Mouse (Mus musculus) heart, postnatal 14 days (tissue): ENCODE data around the gene Slc9a2. TPM values are rescaled to one million over a fixed set of nuclear protein-coding genes. Genes with fewer than 3 reads are reported as not detected.
"Not testable (repeated sequence)": the region's sequence is repeated elsewhere in the genome, so short reads cannot be mapped to it uniquely, and the experiment has no call there.

Experiments
- DNase-seq, 2 experiments: peaks; one replicate each; pipeline ENCODE4 v3.0.0; 2021 to 2022
- intact Hi-C: fragments of 180-260 bp; cut with DNase I; formaldehyde crosslinking; loops from one replicate; pipeline ENCODE4 v1.15.1; 2025
- total RNA-seq, 2 experiments: library from RNA; stranded (reverse); gene quantifications; 2 replicates each; pipeline ENCODE4 v1.2.3; 2021

The Slc9a2 gene
- total RNA-seq, 2 experiments from 2014 or later: 0.51 to 0.60 TPM

DNA sequence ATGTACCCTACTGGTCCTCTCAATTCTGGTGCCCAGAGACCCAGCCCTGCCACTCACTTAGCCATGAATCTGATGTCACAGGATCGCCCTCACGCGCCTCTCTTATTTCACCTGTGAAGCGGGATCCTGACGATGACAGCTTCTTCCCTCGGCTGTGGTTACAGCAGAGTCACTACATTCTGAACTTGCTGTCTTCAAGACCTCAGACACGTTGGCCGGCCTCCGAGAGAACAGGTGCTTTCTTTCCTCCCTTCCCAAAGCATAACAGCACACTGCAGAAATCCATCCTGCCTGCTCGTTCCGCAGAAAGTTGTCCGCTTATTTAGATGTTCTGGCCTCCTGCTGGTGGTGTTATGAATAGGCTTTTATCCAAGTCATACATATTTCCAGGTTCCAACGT lies 13.9 kb downstream of the Slc9a2 start:
- DNase-seq: no peak
- intact Hi-C loops: no loop called here

DNA sequence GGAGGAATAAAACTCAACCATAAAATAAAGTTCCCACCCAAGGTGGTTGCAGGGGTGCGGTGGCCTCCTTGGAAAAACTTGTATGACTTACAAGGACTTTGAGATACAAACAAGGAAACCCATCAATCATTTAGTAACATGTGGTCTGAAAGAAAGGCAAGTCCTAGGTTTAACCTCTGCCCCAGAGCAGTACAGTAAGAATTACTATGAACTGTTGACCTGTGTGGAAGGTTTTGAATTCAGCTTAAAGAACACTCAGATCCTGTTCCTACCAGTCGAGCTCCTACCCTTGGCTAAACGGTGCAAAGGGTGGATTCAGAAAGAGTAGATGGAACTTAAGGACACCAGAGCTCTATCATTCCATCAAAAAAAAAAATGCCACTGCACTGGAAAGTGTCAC lies 16.1 kb downstream of the Slc9a2 start:
- intact Hi-C loops: no loop called here
- no peak for DNase-seq

DNA sequence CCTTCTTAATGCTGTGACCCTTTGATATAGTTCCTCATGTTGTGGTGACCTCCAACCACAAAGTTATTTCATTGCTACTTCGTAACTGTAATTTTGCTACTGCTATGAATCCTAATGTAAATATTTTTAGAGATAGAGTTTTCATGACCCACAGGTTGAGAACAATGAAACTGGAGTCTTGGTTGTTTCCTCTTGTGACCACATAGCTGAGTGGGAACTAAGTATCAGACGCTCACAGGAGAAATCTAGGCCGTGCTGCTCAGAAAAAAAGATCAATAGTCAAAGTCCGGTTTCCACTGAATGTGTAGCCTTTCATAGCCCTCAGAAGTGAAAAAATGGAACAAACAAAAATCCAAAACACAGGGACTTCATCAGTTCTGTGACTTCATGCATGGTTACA lies 24.7 kb downstream of the Slc9a2 start:
- intact Hi-C loops: no loop called here
- DNase-seq: no peak

DNA sequence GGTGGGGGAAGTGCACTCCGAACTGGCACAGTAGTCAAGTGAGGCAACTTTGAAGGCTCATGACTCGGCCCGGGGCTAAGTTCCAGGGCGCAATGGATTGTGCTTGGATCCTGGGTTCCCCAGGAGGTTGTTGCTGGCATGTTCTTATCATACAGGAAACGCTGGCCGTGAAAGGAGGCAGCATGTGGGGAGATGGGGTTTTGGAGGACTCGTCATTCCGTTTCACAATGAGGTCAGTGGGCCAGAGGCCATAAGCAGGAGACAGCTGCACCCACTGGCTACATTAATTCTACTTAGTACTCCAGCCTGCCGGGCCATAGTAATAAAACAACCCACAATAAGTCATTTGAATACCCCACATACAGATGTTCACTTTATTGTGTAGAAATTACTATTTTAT lies 34.6 kb downstream of the Slc9a2 start:
- intact Hi-C loops: no loop called here

DNA sequence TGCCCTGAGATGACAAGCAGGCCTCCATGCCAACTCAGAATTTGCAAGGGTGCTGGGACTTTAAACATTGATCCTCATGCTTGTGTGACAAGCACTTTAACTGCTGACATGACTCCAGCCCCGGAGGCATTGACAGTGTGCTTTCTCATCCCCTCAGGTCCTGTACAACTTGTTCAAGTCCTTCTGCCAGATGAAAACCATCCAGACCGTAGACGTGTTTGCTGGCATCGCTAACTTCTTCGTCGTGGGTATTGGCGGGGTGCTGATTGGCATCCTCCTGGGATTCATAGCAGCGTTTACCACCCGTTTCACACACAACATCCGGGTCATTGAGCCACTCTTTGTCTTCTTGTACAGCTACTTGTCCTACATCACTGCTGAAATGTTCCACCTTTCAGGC lies 45.7 kb downstream of the Slc9a2 start:
- intact Hi-C loops: no loop called here
- no peak for DNase-seq

More for the DNA sequence above, 34.6 kb downstream of the Slc9a2 start:
- DNase-seq: peak; percentile 52 to 67

DNA sequence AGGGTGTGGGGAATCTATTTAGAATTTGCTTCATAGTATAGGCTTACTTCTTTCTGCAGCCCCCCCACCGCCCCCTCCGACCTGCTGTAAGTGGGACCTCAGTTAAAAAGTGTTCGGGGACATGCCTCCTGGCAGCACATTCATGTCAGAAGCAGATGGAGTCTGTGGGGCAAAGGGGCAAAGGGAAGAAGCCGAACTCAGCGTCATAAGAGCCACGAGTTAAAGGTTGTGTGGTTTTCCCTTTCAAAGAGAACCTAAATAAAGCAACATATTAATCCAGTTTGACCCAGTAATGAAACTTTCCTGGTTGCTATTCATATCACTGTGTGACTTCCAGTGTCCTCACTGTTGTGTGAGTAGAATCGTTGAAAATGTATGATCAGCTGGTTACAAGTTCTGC lies 47.0 kb downstream of the Slc9a2 start:
- DNase-seq: no peak
- intact Hi-C loops: no loop called here

DNA sequence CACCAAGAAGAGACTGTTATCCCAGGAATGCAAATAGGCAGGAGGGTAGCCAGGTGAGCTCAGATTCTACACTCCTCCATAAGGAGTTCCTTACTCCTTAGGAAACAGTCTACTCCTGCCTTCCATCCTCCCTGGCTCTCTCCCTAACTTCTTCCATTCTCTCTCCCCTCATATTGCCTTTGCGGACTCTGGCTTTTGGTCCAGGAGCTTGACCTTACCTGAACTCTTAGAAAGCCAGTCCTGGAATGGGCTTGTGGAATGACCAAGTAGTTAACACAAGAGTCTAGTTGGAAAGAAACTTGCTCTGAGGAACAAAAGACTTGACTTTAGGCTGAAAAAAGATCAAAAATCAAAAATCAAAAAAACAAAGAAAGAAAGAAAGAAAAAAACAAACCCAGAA lies 48.3 kb downstream of the Slc9a2 start:
- DNase-seq: no peak
- intact Hi-C loops: no loop called here

DNA sequence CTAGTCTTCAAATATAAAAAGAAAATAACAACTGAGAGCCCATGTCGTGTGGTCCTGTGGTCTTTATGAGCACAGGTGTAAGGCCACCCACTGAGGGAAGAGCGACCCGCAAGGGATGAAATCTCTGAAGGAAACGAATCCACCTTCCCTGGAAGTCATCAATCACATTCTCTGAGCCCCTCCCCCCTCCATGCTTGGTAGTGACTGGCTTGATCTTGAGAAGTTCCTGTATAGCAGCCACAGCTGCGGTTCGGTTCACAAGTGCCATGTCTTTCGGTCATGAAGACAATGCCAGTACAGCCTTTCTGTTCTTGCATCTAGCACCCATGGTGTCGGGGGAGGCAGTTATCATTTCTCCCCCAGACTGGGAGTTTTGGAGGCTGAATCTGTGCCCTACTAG lies 57.3 kb downstream of the Slc9a2 start:
- no peak for DNase-seq
- intact Hi-C loops: no loop called here

DNA sequence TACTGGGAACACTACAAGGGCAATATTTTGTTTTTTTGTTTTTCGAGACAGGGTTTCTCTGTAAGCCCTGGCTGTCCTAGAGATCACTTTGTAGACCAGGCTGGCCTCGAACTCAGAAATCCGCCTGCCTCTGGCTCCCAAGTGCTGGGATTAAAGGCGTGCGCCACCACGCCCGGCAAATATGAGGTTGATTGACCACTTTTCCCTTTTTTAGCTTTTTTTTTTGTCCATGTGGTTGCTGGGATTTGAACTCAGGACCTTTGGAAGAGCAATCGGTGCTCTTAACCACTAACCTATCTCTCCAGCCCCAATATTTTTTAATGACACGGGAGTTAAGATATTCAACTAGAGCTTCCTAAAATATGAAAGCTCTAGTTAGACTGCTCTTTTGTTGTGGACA lies 57.9 kb downstream of the Slc9a2 start:
- intact Hi-C loops, DNase-seq: not testable (repeated sequence)

DNA sequence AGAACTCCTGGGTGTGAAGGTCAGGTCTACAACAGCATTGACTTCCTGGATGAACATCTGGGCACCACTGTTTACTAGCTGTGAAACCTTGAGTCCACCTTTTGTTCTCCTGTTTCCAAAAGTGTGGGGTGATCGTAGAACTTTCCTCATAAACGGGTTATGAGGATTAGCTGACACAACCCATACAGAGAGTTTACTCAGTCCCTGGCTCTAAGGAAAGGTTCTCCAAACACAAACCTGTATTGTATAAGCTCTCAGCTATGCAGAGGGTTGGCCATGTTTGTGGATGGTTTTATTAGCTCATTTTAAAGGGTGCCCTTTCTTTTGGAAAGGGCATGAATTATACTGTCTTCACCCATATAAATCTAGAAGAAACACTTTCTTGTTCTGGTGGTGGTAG lies 60.4 kb downstream of the Slc9a2 start:
- intact Hi-C loops: no loop called here

DNA sequence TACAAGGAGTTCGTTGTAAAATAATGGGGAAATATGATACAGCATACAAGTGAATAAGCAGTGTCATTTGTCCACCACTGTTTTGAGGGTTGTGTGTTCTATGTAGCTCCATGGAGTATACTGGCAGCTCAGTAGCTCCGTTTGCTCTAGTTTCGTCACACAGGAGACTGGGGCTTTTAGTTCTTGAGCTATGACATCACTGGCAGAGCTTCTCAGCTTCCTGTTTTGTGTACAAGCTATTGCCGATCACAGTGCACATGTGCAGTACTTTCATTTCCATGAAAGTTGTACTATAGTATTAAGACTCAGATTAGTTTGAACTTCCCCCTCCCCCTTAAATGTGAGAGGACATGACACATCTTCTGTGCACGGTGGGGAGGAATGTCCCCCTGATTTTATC lies 65.7 kb downstream of the Slc9a2 start:
- no peak for DNase-seq
- intact Hi-C loops: no loop called here

More for the DNA sequence above, 60.4 kb downstream of the Slc9a2 start:
- DNase-seq: no peak

DNA sequence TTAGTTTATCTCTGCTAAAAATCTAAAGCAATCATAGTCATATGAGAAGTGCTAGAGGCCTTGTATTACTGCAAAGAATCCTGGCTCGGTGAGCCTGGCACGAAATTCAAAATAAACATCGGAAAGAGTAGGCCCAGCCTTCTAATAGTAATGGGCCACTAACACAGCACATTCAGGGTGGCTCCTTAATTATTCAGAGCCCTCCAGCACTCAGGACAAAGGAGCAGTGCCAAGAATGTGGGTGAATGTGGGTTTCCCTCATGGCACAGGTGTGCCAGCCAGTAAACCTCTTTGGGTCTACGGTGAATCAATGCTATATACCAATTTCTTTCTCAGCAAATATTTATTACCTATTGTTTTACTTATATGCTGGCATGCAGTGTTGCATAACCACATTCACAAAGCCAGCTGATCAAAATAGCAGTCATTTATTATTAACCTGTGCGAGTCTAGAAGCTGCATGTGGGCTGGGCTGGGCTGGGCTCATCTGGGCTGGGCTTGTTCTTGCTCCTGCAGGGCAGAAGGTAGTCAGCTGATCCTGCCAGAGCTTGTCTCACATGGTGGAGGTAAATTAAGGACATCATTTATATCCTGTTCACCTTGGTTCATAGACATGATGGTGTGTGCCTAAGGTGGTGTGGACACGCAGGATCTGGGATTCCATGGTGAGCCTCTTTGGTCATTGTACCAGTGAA lies 79.5 kb downstream of the Slc9a2 start:
- no peak for DNase-seq
- intact Hi-C loops: no loop called here

DNA sequence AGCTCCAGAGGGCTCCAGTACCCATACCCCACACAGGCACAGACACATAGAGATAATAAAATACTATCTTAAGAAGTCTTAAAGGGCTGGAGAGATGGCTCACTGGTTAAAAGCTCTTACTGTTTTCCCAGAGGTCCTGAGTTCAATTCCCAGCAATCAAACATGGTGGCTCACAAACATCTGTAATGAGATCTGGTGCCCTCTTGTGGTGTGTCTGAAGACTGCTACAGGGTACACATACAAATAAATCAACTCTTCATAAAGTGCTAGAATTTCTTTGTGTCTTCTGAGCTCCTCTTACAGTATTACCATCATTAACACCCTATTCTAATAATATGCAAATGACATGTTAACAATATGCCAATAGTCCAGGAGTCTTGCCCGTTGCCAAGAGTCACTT lies 83.7 kb downstream of the Slc9a2 start:
- DNase-seq: no peak
- intact Hi-C loops: no loop called here

DNA sequence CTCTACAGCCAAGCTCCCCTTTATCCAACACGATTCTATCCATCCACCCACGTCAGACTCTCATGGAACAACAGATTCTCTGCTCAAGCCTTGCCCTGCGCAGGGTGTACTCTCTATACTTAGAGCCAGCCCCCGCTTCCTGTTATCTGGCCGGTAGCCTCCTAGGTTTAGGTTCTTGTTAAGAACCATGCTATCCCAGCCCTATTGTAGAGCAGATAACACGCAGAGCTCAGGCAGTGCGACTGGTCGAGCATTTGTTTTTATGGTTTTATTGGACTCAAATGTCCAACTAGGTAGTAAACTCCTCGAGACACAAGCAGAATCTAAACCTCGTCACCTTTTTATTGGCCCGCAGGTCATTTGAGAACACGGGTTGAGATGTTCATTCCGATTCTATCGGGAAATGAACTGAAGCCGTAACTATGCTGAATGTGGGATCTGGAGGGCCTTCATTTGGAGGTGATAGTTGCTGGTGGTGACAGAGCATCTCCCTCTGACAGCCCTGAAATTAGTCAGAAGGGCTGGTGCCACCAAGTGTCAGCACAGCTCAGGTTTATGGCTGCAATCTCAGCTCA lies 84.4 kb downstream of the Slc9a2 start:
- no peak for DNase-seq
- intact Hi-C loops: no loop called here

DNA sequence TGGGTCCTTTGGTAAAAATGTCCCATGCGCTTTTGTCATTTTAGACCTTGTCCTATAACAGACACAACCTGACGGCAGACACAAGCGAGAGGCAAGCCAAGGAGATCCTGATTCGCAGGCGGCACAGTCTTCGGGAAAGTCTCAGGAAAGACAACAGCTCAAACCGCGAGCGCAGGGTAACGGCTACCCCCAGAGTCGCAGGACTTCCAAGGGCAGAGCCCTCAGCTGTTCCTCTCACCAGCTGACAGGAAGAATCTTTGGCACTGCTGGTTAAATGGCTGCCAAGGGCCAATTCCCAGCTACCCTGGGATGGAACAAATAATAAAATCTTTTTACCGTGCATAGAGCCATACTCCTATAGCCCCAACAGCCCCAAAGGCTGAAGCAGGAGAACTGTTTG lies 85.1 kb downstream of the Slc9a2 start:
- no peak for DNase-seq
- intact Hi-C loops: no loop called here

DNA sequence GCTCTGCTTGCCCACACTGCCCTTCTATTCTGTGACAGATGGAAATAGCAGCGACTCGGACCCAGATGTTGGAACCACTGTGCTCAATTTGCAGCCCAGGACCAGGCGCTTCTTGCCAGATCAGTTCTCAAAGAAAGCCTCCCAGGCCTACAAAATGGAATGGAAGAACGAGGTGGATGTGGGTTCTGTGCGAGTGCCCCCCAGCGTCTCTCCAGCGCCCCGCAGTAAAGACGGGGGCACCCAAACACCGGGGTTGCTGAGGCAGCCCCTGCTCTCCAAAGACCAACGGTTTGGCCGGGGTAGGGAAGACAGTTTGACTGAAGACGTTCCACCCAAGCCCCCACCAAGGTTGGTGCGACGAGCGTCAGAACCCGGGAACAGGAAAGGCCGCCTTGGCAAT lies 87.2 kb downstream of the Slc9a2 start:
- intact Hi-C loops: no loop called here
- DNase-seq: no peak

DNA sequence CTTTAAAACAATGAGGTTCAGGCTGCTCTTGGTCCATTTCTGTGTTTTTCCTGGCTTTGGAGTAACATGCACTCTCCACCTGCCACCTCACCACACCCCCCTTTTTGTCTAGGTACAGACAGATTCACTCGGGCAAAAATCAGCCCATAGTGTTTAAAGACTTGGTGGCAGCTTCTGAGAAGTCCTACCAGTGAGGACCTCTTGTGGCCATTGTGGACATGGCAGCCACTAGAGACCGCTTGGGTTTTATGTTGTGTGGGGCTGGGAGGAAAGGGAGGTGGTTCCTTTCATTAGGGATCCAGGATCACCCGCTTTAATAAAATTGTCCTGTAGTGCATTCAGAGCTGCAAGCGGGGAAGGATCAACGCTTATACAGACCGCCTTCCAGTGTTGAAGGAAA lies 88.2 kb downstream of the Slc9a2 start:
- DNase-seq: peak; percentile 33 to 57
- intact Hi-C loops: loop anchor here (2.0 kb wide), 2 partner anchors 150 to 190 kb away; no protein-coding TSS in a partner anchor

DNA sequence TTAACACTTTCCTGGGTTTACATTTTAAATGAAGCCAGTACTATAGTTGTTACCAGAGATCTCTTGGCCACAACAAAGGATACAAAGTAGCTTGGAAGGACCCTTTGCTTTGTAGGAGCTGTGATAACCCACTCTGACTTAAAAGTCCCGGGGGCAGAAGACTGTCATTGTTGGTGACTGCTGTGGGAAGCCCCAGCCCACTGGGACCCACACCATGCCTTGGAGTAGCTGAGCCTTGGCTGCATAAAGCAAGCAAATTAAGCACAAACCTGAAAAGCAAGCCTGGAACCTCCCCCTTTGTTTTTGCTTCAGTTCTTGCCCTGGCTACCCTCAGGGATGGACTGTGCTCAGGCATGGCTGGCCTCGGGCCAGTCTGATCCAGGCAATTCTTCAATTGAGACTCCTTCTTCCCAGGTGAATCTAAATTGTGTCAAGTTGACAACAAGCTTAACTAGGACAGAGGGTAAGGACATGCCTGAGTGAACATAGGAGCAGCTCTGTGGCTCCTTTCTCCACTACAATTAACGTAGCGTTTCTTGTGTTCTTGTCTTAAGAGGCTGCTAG lies 89.0 kb downstream of the Slc9a2 start:
- DNase-seq: no peak
- intact Hi-C loops: loop anchor here (2.0 kb wide), 2 partner anchors 151 to 191 kb away; no protein-coding TSS in a partner anchor

DNA sequence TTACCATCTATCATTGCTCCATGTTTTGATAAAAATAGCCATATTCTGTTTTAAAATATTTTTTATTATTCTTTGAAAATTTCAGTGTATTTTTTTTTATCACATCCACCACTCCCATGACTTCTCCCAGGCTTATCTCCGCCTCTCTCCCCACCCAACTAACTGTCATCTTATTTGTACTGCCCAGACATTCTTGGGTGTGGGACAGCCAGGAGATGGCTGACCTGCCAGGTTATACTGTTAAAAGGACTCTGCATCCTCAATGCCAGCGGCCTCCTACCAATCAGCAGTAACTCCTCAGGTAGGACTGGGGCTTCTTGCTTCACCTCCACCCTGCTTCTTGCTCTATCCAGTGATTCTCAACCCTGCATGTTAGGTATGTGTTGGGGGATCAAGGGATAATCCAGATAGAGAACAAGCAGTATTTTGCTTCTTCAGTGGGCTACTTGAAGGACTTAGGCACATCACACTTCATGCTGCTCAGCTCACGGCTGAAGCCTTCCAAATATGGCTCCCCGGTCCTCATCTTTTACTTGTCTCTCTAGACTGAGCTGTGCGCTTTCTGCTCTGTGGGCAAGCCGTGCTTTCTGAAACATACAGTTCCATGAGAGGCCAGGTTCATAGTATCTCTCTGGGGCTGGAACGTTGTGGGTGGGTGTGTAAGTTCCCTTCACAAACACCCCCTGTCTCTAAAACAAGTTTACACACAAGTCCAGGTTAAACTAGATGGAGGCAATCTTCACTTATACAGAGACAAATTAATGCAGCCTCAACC lies 91.0 kb downstream of the Slc9a2 start:
- DNase-seq: no peak
- intact Hi-C loops: no loop called here

DNA sequence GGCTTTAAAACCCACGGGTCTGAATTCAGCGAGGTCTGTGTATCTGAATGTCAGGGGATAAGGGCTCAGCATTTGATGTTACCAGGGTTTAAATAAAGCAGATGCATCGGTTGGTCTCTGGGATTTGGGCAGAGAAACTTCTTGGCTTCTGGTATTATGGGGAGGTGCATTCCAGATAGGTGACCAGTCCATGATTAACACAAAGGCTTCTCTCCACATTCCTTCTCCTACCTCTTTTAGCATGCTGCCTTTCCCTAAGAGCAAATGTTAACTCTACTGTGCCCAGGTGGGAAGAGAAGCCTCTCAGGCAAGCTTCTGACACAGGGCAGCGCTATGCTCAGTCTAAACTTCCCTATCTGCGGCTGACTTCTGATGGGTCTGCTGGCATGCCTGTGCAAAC lies 92.9 kb downstream of the Slc9a2 start:
- intact Hi-C loops: no loop called here
- DNase-seq: no peak

DNA sequence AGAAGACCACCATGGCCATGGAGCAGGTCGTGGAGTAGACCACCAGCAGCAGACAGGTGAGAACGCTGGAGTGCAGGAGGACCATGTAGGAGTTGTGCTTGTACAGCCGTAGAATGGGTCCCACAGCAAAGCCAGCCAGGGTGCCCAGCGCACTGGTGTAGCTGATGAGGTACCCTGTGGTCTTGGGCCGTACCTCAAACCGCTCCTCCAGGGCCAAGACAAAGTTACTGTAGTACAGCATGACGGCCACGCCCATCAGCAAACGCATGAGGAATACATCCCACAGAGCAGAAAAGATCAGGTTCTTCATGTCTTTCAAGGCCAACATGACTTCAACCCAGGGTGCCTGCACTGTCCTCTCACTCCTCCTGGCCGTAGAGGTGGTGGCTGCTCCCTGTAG lies 93.7 kb downstream of the Slc9a2 start:
- no peak for DNase-seq
- intact Hi-C loops: no loop called here
